Mouse (Mus musculus) liver, embryonic 15.5 days (tissue): ENCODE data around the gene Luzp1. TPM values are rescaled to one million over a fixed set of nuclear protein-coding genes. Genes with fewer than 3 reads are reported as not detected.

Experiments used
- ATAC-seq: fragments of 200-750 bp; cut with Nextera tagmentation; 2 replicates; pipeline ENCODE4 v1.8.0; 2017; ENCODE audit warnings: moderate number of reproducible peaks, mild to moderate bottlenecking, moderate library complexity; ENCODE audit not compliant: insufficient read depth
- H3K27ac ChIP-seq: fragments of 300-500 bp; sonication (generic); replicated peaks from 2 replicates; pipeline ENCODE4 v1.5.1; 2015; ENCODE audit warnings: mild to moderate bottlenecking, inconsistent platforms
- H3K27me3 ChIP-seq: fragments of 300-500 bp; sonication (generic); 2 replicates; pipeline ENCODE4 v1.6.1; 2015; ENCODE audit warnings: mild to moderate bottlenecking, inconsistent platforms
- H3K36me3 ChIP-seq: fragments of 300-500 bp; sonication (generic); replicated peaks from 2 replicates; pipeline ENCODE4 v1.6.1; 2015; ENCODE audit warnings: moderate library complexity, mild to moderate bottlenecking, inconsistent platforms
- H3K4me1 ChIP-seq: fragments of 300-500 bp; sonication (generic); replicated peaks from 2 replicates; pipeline ENCODE4 v1.6.1; 2015; ENCODE audit warnings: inconsistent platforms
- H3K4me2 ChIP-seq: fragments of 300-500 bp; sonication (generic); 2 replicates; pipeline ENCODE4 v1.6.1; 2015; ENCODE audit warnings: moderate library complexity, mild to moderate bottlenecking, inconsistent platforms
- H3K4me3 ChIP-seq: fragments of 300-500 bp; sonication (generic); replicated peaks from 2 replicates; pipeline ENCODE4 v1.5.1; 2015; ENCODE audit warnings: mild to moderate bottlenecking, inconsistent platforms
- H3K9ac ChIP-seq: fragments of 300-500 bp; sonication (generic); 2 replicates; pipeline ENCODE4 v1.6.1; 2015; ENCODE audit warnings: moderate library complexity, mild to moderate bottlenecking, inconsistent platforms
- H3K9me3 ChIP-seq: fragments of 300-500 bp; sonication (generic); replicated peaks from 2 replicates; pipeline ENCODE4 v1.6.1; 2016; ENCODE audit warnings: inconsistent platforms
- WGBS: fragments of 180-500 bp; shearing (Covaris S2); methylation state at CpG from one replicate; pipeline ENCODE4 v1.1.7; 2015; ENCODE audit warnings: mixed read lengths; ENCODE audit not compliant: insufficient replicate concordance; 5-methylcytosine and 5-hydroxymethylcytosine counted together
- polyA plus RNA-seq: library from polyadenylated mRNA; unstranded; fragments of >200 nt; fragmentation: Nextera tagmentation; extraction: Ambion mirVana; gene quantifications from 2 replicates; pipeline ENCODE4 v1.2.1, GENCODE M21; 2015

Gene Luzp1
- polyA plus RNA-seq, result 10.9 and 12.8 TPM in 2 replicates

DNA sequence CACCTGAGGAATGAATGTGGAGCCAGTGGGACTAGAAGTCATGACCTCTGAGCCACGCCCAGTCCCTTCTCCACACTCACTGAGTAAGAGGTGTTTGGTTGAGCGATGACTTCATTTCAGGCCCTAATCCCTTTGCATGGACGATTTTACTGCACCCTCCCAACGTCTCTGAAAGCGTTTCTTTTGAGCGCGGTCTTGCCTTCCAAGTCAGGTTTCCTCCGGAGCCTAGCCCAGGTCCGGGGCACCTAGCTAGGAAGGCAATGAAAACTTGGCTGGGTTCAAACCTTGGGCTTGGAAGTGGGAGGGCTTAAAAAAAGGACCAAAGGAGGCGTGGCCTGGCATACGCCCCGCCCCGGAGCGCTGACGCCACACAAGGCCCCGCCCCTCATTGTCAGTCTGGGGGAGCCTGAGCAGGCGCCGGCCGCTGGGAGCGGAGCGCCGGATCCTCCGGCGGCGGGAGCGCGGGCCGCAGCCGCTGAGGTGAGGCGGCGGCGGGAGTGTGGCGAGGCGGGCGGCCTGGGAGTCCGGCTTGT, at the start of gene Luzp1:
Gene Luzp1, plus strand, starts transcription at position 391 of the 533 bp plus-strand sequence.
- peak; percentile 87 for ATAC-seq
- peaks cover 30% of the 10 kb centered on the region for H3K4me1 ChIP-seq
- WGBS, result 2% methylated on average over 36 of the region's 36 CpGs
- no peaks in the 10 kb centered on the region for H3K36me3 ChIP-seq
- H3K4me3 ChIP-seq, result peak within 1 kb of the TSS; percentile 66
- H3K27me3 ChIP-seq, result peaks cover 72% of the 10 kb centered on the region
- H3K9ac ChIP-seq, result peak within 1 kb of the TSS; percentile 61
- H3K27ac ChIP-seq, result peak within 1 kb of the TSS; percentile 69
- H3K9me3 ChIP-seq, result no peaks in the 10 kb centered on the region
- H3K4me2 ChIP-seq, result peak within 1 kb of the TSS; percentile 87

DNA sequence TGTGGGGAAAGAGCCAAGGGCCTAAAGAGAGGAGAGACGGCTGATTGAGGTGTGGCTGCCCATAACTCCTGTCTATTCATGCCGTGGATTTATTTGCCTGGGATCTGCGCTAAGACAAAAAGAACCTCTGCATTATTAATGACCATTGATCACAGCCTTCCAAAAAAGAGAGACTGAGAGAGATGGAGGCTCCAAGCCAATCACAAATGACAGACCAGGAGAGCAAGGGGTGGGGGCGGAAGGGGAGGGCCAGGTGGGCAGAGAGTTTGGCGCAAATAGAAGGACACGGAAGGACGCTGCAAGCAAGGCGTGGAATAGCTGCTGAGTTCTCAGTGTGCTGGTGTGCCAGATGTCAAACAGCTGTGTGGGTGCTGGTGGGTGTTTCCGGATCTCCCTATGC, 46.3 kb upstream of the Luzp1 start, which contains the start of gene Htr1d:
Gene Htr1d, plus strand, starts transcription at position 301 of the 400 bp plus-strand sequence.
- Histone ChIP-seq H3K9ac (no peak within 1 kb of the TSS), H3K4me1 (peaks cover 10% of the 10 kb centered on the region), H3K9me3 (no peaks in the 10 kb centered on the region), H3K36me3 (no peaks in the 10 kb centered on the region), H3K4me3 (peak within 1 kb of the TSS; percentile 40), H3K4me2 (peak within 1 kb of the TSS; percentile 67), H3K27ac (no peak within 1 kb of the TSS), H3K27me3 (peaks cover 74% of the 10 kb centered on the region)
- no peak for ATAC-seq
- WGBS, result 66% methylated on average over 9 of the region's 9 CpGs

GRCm38 (mm10) chr4:136424120-136424999, 45.2 kb upstream of the Luzp1 start:
- no peak overlapping the region for H3K27ac ChIP-seq
- WGBS, result 2% methylated on average over 70 of the region's 70 CpGs
- H3K4me3 ChIP-seq, result peak overlapping the region; percentile 40
- peaks cover 64% of the 10 kb centered on the region for H3K27me3 ChIP-seq
- no peak overlapping the region for H3K9ac ChIP-seq
- H3K36me3 ChIP-seq, result no peaks in the 10 kb centered on the region
- H3K9me3 ChIP-seq, result no peaks in the 10 kb centered on the region
- H3K4me1 ChIP-seq, result peaks cover 10% of the 10 kb centered on the region
- ATAC-seq, result no peak
- H3K4me2 ChIP-seq, result peak overlapping the region; percentile 67

DNA sequence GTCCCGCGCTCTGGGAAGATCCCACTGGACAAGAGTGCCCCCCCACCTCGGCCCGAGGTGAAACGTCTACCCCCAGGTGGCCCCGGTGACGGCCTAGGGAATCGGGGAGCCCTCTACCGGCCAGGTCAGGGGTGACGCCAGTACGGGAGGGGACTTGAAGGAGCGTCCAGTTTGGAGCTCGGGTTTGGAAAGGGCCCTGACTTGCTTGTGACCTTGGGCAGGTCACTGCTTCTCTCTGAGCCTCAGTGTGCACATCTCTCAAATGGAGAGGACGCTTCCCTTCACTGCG, 44.6 kb upstream of the Luzp1 start:
- H3K4me2 ChIP-seq, result peak overlapping the region; percentile 67
- H3K4me3 ChIP-seq, result peak overlapping the region; percentile 40
- no peak overlapping the region for H3K9ac ChIP-seq
- H3K27me3 ChIP-seq, result peaks cover 62% of the 10 kb centered on the region
- no peaks in the 10 kb centered on the region for H3K9me3 ChIP-seq
- H3K27ac ChIP-seq, result no peak overlapping the region
- no peak for ATAC-seq
- 2% methylated on average over 15 of the region's 15 CpGs for WGBS
- H3K4me1 ChIP-seq, result peaks cover 10% of the 10 kb centered on the region
- no peaks in the 10 kb centered on the region for H3K36me3 ChIP-seq

DNA sequence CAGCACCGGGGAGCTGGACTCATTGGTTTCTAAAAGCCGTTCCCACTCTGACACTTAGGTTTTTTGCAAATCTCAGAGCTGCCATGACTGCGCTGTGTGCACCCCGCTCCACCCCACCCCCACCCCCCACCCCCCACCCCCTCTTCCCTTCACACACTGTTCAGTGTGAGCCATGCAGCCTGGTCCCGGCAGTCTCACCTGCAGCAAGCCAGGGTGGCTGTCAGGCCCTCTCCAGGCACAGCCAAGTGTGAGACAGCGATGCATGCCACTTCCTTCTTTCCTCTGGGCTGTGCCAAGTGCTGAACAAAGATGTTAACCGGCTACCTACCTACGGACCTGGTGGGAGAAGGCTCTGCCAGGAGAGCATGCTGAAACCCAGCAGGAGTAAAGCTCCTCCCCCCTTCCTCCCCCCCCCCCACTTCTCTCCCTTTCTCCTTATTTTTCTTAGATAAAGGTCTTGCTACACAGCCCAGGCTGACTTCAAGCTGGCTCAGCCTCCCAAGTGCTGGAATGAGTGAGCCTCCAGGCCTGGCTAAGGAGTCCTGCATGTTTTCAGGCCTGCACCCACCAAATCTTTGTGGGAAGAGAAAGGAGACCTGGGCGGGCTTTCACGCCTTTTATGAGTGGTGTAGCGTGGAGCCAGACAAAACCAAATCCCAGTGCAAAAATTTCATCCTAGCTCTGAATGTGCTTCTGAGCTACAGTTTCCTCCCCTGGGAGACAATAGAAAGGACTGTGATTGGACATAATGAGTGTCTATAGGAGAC, 38.8 kb upstream of the Luzp1 start:
- H3K9me3 ChIP-seq, result no peaks in the 10 kb centered on the region
- ATAC-seq, result no peak
- no peak overlapping the region for H3K9ac ChIP-seq
- no peak overlapping the region for H3K27ac ChIP-seq
- no peak overlapping the region for H3K4me3 ChIP-seq
- H3K4me2 ChIP-seq, result no peak overlapping the region
- 48% methylated on average over 11 of the region's 11 CpGs for WGBS
- H3K36me3 ChIP-seq, result no peaks in the 10 kb centered on the region
- no peaks in the 10 kb centered on the region for H3K4me1 ChIP-seq
- peaks cover 19% of the 10 kb centered on the region for H3K27me3 ChIP-seq

- ATAC-seq, result no peak
- Histone ChIP-seq H3K27me3 (peaks cover 13% of the 10 kb centered on the region), H3K4me2 (no peak overlapping the region), H3K4me1 (no peaks in the 10 kb centered on the region), H3K36me3 (no peaks in the 10 kb centered on the region), H3K9ac (no peak overlapping the region), H3K4me3 (no peak overlapping the region), H3K9me3 (no peaks in the 10 kb centered on the region), H3K27ac (no peak overlapping the region)
- 0% methylated on average over 3 of the region's 3 CpGs for WGBS
Measured at GRCm38 (mm10) chr4:136431376-136431693, 38.2 kb upstream of the Luzp1 start.

DNA sequence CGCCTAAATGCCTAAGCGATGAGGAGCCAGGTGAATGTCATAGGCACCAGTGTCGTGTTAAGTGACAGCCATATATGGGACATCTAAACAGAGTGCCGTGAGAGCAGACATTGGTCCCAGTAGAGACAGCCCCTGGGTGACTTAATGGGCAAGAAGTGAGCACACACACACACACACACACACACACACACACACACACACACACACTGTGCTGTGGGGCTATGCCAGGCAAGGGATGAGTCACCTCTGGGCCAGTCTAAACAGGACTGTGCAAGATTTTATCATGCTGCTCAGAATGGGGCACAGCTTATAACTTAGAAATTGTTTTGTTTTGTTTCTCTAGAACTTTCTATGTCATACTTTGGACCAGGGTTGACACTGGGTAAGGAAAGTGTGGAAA, 35.5 kb upstream of the Luzp1 start:
- no peak overlapping the region for H3K9ac ChIP-seq
- no peaks in the 10 kb centered on the region for H3K4me1 ChIP-seq
- no peaks in the 10 kb centered on the region for H3K36me3 ChIP-seq
- H3K27ac ChIP-seq, result no peak overlapping the region
- no peak overlapping the region for H3K4me2 ChIP-seq
- WGBS, result 53% methylated on average over 4 of the region's 4 CpGs
- H3K9me3 ChIP-seq, result no peaks in the 10 kb centered on the region
- peaks cover 8% of the 10 kb centered on the region; the same call in 1 of the 2 replicates for H3K27me3 ChIP-seq
- ATAC-seq, result no peak
- H3K4me3 ChIP-seq, result no peak overlapping the region

GRCm38 (mm10) chr4:136439106-136439505, 30.5 kb upstream of the Luzp1 start:
- H3K27me3 ChIP-seq, result no peaks in the 10 kb centered on the region
- ATAC-seq, result no peak
- H3K27ac ChIP-seq, result no peak overlapping the region
- no peaks in the 10 kb centered on the region for H3K36me3 ChIP-seq
- H3K4me3 ChIP-seq, result no peak overlapping the region
- WGBS, result 62% methylated on average over 4 of the region's 4 CpGs
- H3K9ac ChIP-seq, result no peak overlapping the region
- no peaks in the 10 kb centered on the region for H3K9me3 ChIP-seq
- H3K4me2 ChIP-seq, result no peak overlapping the region
- H3K4me1 ChIP-seq, result no peaks in the 10 kb centered on the region

DNA sequence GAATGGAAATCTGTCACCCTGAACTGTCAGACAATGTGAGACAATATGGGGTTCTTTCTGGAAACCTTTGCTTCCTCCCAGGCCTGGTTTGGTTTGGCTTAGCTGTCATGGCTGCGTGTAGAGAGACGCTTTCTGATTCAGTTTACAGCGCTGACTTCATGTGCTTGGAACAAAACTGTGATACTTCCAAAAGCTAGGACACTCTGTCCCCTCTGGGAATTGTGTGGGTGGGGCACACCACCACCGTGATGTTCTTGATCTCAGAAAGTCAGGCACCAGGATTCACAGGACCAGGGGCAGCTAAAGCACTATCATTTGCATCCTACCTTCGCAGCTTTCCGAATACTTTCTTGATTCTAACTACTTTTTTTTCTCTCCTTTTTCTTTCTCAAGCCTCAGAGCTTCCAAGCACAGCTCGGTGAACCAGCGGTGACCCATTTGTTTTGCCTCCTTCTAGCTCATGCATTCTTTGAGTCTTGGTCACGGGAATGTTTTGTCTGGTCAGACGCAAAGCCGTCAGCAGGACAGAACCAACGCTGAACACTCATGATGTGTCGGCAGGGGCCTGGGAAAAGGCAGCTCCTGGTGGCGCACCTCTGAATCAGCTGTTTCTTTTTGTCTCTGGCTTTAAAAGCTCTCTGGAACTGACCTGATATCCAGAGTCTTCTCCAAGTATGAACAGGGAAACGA, 28.1 kb upstream of the Luzp1 start:
- no peaks in the 10 kb centered on the region for H3K4me1 ChIP-seq
- no peak overlapping the region for H3K4me2 ChIP-seq
- H3K27me3 ChIP-seq, result no peaks in the 10 kb centered on the region
- no peak overlapping the region for H3K27ac ChIP-seq
- H3K9ac ChIP-seq, result no peak overlapping the region
- no peaks in the 10 kb centered on the region for H3K36me3 ChIP-seq
- ATAC-seq, result no peak
- no peak overlapping the region for H3K4me3 ChIP-seq
- 70% methylated on average over 15 of the region's 15 CpGs for WGBS
- no peaks in the 10 kb centered on the region for H3K9me3 ChIP-seq

DNA sequence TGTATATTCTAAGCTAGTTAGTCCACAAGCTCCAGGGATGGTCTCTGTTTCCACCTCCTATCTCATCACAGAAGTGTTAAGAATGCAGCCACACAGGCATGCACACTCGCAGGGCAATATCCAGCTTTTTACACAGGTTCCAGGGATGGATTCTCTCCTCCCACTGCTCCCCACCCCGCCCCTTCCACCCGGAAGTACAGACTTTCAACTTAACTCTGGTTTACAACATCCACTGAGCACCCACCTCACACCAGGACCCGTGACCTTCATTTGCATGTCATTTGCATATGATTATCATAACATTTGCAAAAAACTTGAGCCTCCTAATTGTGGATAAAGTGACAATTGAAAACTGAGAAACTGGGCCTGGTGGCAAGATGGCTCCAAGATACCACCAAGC, 25.0 kb upstream of the Luzp1 start:
- H3K4me3 ChIP-seq, result no peak overlapping the region
- ATAC-seq, result no peak
- H3K4me1 ChIP-seq, result no peaks in the 10 kb centered on the region
- 52% methylated on average over 4 of the region's 4 CpGs for WGBS
- H3K9me3 ChIP-seq, result no peaks in the 10 kb centered on the region
- H3K27ac ChIP-seq, result no peak overlapping the region
- H3K36me3 ChIP-seq, result no peaks in the 10 kb centered on the region
- H3K27me3 ChIP-seq, result no peaks in the 10 kb centered on the region
- no peak overlapping the region for H3K9ac ChIP-seq
- no peak overlapping the region for H3K4me2 ChIP-seq

GRCm38 (mm10) chr4:136449795-136450194, 19.8 kb upstream of the Luzp1 start:
- no peak overlapping the region for H3K4me3 ChIP-seq
- H3K27me3 ChIP-seq, result no peaks in the 10 kb centered on the region
- H3K4me1 ChIP-seq, result peaks cover 8% of the 10 kb centered on the region
- 49% methylated on average over 5 of the region's 5 CpGs for WGBS
- H3K4me2 ChIP-seq, result no peak overlapping the region
- H3K36me3 ChIP-seq, result no peaks in the 10 kb centered on the region
- H3K9me3 ChIP-seq, result no peaks in the 10 kb centered on the region
- no peak overlapping the region for H3K9ac ChIP-seq
- ATAC-seq, result no peak
- H3K27ac ChIP-seq, result no peak overlapping the region
